Mouse (Mus musculus) induced T-regulatory cell, adult 2 months (primary cell): Measurements from ENCODE around the gene AI481877.
"Not testable (repeated sequence)": the region's sequence is repeated elsewhere in the genome, so short reads cannot be mapped to it uniquely, and the experiment has no call there.

ENCODE experiments used
- DNase-seq: peaks from one replicate; pipeline ENCODE4 v3.0.0-alpha.2; 2012; ENCODE audit warnings: low read depth

Gene AI481877

GRCm38 (mm10) chr4:59138507-59139033, at the start of gene AI481877:
TSS of gene AI481877 (minus strand) at chr4:59138983.
- not testable (repeated sequence) for DNase-seq

GRCm38 (mm10) chr4:59188474-59188801, 49.7 kb upstream of the AI481877 start:
- no peak for DNase-seq

GRCm38 (mm10) chr4:59187289-59187688, 48.5 kb upstream of the AI481877 start:
- DNase-seq: peak; percentile 67

- no peak for DNase-seq
These were observed 46.9 kb upstream of the AI481877 start for GRCm38 (mm10) chr4:59185671-59186070.

- DNase-seq: no peak
These were observed 42.8 kb upstream of the AI481877 start for GRCm38 (mm10) chr4:59181320-59182271.

GRCm38 (mm10) chr4:59177566-59177965, 38.8 kb upstream of the AI481877 start:
- no peak for DNase-seq

GRCm38 (mm10) chr4:59175929-59176328, 37.1 kb upstream of the AI481877 start:
- DNase-seq: no peak

GRCm38 (mm10) chr4:59175003-59175402, 36.2 kb upstream of the AI481877 start:
- DNase-seq: no peak

GRCm38 (mm10) chr4:59173181-59173922, 34.6 kb upstream of the AI481877 start:
- DNase-seq: no peak

- no peak for DNase-seq
These were observed 33.8 kb upstream of the AI481877 start for GRCm38 (mm10) chr4:59172616-59173015.

- DNase-seq: no peak
These were observed 31.2 kb upstream of the AI481877 start for GRCm38 (mm10) chr4:59169981-59170380.

GRCm38 (mm10) chr4:59167251-59167847, 28.6 kb upstream of the AI481877 start:
- peak; percentile 34 for DNase-seq

- DNase-seq: no peak
These were observed 25.3 kb upstream of the AI481877 start for GRCm38 (mm10) chr4:59164034-59164433.

- DNase-seq: no peak
These were observed 22.3 kb upstream of the AI481877 start for GRCm38 (mm10) chr4:59160959-59161670.

GRCm38 (mm10) chr4:59160289-59160688, 21.5 kb upstream of the AI481877 start:
- no peak for DNase-seq

- no peak for DNase-seq
These were observed 18.9 kb upstream of the AI481877 start for GRCm38 (mm10) chr4:59157654-59158053.

GRCm38 (mm10) chr4:59156897-59157592, 18.3 kb upstream of the AI481877 start:
- DNase-seq: peak; percentile 24

GRCm38 (mm10) chr4:59151953-59152352, 13.2 kb upstream of the AI481877 start:
- no peak for DNase-seq

- DNase-seq: no peak
These were observed 12.1 kb upstream of the AI481877 start for GRCm38 (mm10) chr4:59150907-59151306.

GRCm38 (mm10) chr4:59149043-59149442, 10.3 kb upstream of the AI481877 start:
- no peak for DNase-seq

GRCm38 (mm10) chr4:59128935-59129334, 9.8 kb downstream of the AI481877 start:
- DNase-seq: no peak
